Mouse (Mus musculus) skeletal muscle tissue, adult 2 months (tissue): ENCODE measurements at regions not wholly inside any gene's neighbourhood (a gene's known extent, or its start where the extent isn't known, plus 50 kb on each side); places are given as distances from the start of the nearest gene placed in this dataset.

Experiments
- DNase-seq: peaks from one replicate; pipeline ENCODE4 v3.0.0-alpha.2; 2012; ENCODE audit warnings: low read depth, low spot score

GRCm38 (mm10) chr5:101122914-101123313 lies 277.4 kb downstream of the Gpat3 start:
- no peak for DNase-seq

GRCm38 (mm10) chr5:101120509-101121201 lies 275.1 kb downstream of the Gpat3 start:
- DNase-seq: no peak

GRCm38 (mm10) chr5:101112151-101112769 lies 266.7 kb downstream of the Gpat3 start:
- no peak for DNase-seq

GRCm38 (mm10) chr5:101111619-101112018 lies 266.1 kb downstream of the Gpat3 start:
- DNase-seq: no peak

DNA sequence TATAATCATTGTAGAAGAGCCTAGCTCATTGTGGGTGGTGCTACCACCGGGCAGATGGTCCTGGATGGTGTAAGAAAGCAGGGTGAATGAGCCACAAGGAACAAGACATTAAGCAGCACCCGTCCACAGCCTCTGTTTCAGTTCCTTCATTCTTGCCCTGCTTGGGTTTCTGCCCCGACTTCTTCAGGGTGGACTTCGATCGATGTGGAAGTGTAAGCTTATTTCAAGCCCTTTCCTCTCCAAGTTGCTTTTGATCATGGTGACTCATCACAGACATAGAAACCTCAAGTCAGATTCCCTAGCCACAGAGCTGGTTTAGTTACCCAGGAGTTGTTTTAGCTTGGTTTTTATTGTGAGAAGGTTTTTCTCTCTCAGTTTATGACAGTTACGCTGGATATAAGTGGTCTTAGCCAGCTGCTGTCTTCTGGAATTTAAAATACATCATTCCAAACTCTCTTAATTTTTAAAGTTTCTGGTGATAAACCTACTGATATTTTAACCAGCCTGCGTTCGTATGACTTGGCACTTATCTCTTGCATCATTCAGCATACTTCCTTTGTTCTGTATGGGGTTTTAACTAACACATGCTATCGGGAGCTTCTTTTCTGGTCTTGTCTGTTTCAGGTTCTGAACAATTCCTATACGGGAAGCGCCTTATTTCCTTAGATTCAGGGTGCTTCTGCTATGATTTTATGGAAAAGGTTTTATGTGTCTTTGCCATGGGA lies 255.6 kb downstream of the Gpat3 start:
- no peak for DNase-seq

DNA sequence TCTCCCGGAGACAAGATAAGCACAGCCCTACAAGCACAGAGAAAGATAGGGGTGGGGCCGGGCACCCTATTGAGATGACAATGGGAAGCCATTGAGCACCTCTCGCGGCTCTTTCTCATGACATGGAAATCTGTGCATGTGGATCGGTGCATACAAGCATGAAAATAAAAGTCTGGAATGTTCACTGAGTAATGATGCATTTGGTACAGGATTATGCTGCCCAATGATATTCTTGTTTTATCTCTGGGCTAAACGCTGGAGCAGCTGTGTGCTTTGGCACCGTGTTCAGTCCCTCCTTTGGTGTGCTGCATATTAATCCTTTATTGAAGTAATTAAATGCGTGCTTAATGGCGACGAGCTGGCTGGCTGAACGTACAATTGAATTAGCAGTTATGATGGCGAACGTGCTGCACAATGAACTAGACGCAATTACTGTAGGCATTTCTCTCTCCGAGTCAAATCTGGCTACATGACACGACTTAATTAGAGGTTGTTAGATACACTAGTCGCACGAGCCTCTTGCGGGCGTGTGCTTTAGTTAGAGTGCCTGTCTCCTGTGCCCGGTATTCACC lies 245.6 kb downstream of the Gpat3 start:
- DNase-seq: no peak

GRCm38 (mm10) chr5:101090415-101091026 lies 245.0 kb downstream of the Gpat3 start:
- no peak for DNase-seq

DNA sequence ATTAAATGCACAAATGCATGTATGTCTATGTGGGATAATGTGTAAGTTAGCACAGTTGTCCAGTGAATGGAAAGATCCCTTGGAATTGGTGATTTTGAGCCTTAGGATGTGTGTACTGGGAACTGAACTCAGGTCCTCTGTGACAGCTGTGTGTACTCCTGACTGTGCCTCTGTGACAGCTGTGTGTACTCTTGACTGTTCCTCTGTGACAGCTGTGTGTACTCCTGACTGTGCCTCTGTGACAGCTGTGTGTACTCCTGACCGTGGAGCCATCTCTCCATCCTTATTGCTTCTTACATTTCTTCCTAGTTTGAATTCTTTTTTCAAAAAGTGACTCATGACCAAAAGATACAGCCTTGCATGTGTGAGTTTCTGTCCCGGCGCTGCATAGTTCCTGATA lies 239.7 kb downstream of the Gpat3 start:
- DNase-seq: no peak

GRCm38 (mm10) chr5:101082611-101083010 lies 237.1 kb downstream of the Gpat3 start:
- DNase-seq: no peak

DNA sequence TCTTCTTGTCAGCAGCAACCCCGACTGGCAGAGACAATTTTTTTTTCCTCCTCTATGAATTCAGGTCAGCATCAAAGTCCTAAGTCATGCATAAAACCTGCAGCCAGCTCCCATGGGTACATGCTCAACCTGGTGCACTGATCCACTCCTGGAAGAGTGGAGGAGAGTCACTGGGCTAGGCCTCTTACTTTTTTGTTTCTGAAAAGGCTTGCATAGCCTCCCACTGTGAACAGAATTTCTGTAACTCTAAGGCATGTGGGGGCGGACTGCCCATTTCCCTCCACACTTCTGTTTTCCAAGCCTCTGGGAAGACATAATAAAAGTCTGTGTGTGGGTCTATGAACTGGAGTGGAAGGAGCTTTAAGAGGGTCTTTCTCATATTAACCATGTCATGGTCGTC lies 218.8 kb downstream of the Gpat3 start:
- no peak for DNase-seq

DNA sequence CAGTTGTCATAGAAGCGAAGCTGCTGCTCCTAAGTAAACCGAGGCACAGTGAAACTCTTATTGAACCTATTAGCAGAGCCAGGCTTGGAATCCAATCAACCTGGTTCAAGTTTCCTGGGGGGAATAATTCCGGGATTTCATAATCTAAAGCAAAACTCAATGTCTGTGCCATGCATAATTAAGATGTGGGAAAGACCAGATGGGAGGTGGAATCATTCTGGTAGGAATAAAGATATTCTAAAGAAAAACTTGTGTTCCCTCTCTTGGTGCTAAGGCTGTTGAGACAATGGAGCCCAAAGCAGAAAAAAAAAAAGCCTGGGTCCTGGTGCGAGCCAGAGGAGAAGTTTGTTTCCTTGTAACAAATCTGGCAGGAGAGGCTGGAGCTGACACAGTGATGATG lies 217.7 kb downstream of the Gpat3 start:
- DNase-seq: no peak

GRCm38 (mm10) chr5:101051591-101051990 lies 206.1 kb downstream of the Gpat3 start:
- DNase-seq: no peak

- no peak for DNase-seq
Observed at GRCm38 (mm10) chr5:101040488-101040887, 195.0 kb downstream of the Gpat3 start.

DNA sequence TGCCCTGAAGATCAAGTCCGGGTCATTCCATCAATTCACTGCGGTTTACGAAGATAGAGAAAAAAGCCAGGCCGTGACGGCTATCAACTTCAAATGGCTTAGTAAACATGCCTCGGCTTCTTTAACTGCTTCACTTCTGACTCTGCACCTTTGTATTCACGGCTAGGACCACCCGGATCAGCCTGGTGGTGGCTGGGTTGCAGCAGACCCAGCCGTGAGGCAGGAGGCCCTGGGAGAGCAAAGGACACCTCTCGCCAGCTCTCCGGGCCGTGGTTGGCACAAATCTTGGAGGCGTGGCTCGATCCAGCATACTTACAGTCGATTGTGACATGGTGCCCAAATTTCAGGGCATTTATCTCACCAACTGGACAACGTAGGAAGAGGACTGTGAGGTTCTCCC lies 187.5 kb downstream of the Gpat3 start:
- no peak for DNase-seq

DNA sequence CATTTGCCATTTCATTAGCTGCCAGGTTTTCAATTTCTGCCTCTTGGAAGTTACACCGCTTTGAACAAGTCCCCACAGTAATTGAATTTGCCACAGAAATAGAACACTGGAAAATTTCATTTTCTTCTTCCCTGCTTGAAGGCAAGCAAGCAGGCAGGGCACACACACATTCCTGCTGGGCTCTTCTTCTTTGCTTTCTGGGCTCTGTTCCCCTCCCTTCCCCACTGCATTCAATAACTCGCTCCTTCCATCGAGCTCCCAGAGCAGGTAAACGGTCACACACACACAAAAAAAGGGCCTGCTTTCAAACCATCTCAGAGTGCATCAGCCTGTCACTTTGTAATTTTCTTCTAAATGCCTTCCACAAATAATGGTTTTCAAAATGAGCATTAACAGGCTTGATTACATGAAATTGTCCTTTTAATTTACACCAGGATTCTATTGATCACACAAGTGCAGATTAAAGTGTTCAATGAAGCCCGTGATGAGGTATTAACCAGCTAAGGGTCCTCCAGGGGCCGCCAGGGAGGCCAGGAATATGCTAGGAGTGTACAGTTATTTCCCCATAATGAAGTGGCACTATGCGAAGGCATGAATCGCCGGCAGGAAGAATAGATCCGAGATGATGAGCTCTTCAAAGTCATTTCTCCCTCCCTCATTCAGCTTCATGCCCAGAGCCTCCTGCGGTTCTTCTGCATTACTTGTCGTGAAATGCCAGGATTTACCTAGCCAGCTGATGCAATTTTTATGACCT lies 186.8 kb downstream of the Gpat3 start:
- DNase-seq: no peak

GRCm38 (mm10) chr5:101024796-101025195 lies 179.3 kb downstream of the Gpat3 start:
- no peak for DNase-seq

- DNase-seq: no peak
Observed at GRCm38 (mm10) chr5:101023784-101024183, 178.3 kb downstream of the Gpat3 start.

DNA sequence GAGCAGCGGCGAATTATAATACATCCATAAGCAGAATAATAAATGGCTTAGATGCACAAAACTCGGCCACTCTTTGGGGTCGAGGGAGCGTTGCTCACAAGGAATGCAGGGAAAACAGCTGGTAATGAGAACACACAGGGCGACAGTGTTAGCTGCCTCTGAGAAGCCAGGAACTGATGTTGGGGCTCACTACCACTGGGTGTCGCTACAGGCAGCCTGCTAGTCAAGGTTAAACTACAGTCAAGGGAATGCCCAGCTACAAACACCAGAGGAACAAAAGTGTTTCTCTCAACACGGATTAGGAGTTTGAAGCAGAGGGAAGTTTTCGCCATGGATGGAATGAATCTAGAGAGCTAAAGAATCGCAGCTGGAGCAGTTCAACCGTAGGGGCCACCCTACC lies 175.3 kb downstream of the Gpat3 start:
- peak; percentile 2 for DNase-seq

DNA sequence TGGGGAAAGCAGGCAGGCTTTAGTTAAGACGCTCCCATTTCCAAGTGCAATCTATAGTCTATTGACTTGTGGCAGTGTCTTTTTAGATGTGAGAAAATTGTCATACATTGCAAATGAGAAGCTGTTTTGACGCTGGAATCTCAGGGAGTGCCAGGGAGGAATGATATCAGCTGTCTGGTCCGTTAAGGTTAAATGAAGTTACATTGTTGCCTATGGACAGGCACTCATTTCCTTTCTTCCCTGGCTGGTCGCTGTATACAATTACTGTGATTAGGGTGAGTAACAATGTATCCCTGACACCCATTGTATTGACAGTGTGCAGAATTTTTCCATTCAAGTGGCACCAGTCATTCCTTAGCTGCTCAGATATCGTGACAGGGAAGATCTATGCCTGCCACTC lies 168.3 kb downstream of the Gpat3 start:
- no peak for DNase-seq

DNA sequence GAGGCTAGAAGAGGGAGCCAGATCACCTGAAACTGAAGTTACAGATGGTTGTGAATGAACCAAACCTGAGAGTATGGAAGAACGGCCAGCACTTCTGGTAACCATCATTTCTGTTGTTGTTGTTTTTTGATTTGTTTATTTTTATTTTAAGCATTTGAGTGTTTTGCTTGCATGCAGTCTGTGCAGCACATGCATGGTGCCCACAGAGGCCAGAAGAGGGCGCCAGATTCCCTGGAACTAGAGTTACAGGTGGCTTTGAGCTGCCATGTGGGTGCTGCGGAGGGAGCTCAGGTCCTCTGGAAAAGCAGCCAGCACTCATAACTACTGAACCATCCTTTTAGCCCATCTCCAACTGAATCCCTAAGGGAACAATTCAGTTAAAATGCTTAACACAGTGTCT lies 159.7 kb downstream of the Gpat3 start:
- DNase-seq: no peak

GRCm38 (mm10) chr5:101000436-101000835 lies 154.9 kb downstream of the Gpat3 start:
- DNase-seq: no peak
